Mouse (Mus musculus) cerebral cortex, adult 2 months (tissue): Measurements from ENCODE around the gene Stpg4.

Experiments
- WGBS: fragments of 180-500 bp; shearing (Covaris S2); methylation state at CpG from one replicate; pipeline ENCODE4 v1.1.7; 2018; 5-methylcytosine and 5-hydroxymethylcytosine counted together

Stpg4 gene

GRCm38 (mm10) chr17:87446767-87447611, 19.4 kb upstream of the Stpg4 start, which contains the start of gene Calm2:
Gene Calm2 (minus strand): TSS chr17:87446935.
- under 1% methylated on average over 68 of the region's 69 CpGs for WGBS

DNA sequence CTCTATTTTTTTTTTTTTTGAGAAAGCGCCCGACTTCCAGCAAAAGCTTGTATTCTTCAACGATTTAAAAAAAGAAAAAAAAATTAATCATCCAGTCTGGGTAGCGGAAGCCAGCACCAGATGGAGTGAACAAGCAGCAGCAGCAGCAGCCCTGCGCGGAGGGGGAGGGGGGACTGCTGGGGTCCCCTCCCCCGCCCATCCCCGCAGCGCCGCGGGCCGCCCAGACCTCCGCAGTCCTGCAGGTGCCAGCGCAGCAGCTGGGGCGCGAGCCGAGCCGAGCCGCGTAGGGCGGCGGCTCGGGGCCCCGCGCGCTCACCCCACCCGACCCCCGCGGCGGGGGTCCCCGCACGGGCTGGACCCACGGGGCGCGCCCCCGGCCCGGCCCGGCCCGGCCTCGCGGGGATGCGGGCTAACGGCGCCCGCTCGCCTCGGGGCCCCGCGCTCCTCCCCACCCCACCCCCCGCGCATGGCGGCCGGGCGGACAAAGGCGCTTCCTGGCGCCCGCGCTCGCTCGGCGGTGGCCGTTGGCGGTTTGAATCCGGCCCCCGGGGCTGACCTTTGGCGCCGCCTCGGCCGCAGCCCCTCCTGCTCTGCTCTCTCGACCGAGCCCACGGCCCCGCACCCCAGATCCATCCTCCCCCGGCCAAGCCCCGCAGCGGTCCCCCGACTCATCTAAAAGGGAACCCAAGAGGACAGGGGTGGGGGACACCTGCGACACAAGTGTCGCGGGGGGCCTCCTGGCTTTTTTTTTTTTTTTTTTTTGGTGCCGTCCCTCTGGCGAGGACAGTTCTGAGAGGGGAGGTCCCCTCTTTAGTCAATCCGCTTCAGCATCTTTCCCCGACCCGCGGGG, 18.6 kb upstream of the Stpg4 start:
- WGBS, result 1% methylated on average over 83 of the region's 86 CpGs

DNA sequence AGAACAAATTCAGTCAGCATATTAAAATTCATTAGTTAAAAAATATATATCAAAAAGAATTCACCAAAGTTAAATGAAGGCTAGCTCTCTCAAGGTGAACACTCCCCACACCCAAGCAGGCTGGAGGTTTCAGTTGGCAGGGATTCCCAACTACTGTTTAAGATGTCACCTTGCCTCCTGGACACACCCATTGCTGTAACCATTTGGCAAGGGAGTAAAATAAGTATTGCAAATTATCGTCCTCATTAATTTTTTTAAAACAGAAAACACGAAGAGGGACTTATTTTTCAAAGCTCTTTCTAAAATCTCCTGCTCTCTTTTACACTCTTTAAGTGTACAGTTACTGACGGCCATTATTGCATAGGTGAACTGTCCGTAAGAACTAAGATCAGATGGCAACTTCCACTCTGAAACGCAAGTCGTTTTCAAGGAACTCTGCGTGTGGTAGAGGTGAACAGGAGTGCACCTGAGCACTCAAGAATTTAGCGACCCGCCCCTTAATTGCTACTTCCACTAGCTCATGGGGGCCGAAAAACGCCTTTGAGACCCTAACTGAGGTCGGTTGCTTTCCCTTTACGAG, 17.9 kb upstream of the Stpg4 start:
- 1% methylated on average over 13 of the region's 13 CpGs for WGBS

- 11% methylated on average over 4 of the region's 4 CpGs for WGBS
These were observed 17.2 kb upstream of the Stpg4 start for GRCm38 (mm10) chr17:87444763-87445162.

- 11% methylated on average over 2 of the region's 2 CpGs for WGBS
These were observed 14.0 kb upstream of the Stpg4 start for GRCm38 (mm10) chr17:87441537-87441936.

DNA sequence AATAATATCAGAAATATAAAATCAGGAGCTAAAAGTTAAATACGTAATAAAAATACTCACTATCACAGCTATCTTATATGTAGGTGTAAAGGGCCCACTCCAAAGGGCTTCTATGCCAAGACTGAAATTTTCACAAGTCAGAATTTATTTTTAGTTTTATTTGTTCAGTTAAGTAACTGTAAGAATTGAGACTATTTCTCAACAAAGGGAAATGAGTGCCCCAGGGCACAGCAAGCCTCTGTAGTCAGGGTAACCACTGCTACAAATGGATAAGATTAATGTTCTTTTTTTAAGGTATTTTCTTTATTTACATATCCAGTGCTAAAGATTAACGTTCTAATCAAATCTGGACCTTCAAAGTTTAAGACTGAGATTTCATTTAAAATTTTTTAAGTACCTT, 11.9 kb upstream of the Stpg4 start:
- 49% methylated on average over 2 of the region's 2 CpGs for WGBS

GRCm38 (mm10) chr17:87433929-87434328, 6.4 kb upstream of the Stpg4 start:
- 60% methylated on average over 3 of the region's 3 CpGs for WGBS

DNA sequence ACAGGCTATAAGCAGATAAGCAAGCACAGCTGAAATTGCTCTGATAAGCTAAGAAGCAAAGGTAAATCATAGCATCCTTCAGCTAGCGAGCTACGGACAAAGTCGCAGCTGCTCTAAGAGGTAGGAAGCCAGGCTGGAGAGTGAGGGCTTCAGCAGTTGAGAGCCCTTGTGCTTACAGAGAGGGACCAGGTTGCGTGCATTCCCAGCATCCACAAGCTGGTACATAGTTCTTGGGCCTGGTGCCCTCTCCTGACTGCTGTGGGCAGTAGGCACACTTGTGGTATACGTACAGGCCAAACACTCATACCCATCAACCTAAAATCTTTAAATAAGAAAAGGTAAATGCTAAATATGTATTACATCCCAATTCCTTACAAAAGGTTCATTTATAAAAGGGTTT, 5.2 kb upstream of the Stpg4 start:
- 78% methylated on average over 5 of the region's 5 CpGs for WGBS

DNA sequence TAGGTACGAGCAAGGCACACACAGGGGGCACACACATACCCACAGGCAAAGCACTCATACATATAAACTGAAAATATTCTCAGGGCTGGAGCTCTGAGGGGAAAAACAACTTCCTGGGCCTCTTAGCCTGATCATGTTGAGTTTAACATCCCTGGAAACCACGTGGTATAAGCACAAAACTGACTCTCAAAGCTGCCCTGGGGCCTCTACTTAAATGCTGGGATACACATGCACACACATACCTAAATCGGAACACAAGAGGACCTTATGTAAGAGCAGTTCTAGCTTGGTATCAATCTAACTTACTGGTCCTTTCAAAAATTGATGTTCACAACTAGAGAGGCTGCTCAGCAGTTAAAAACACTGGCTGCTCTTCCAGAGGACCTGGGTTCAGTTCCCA, 1.9 kb upstream of the Stpg4 start:
- 58% methylated on average over 3 of the region's 3 CpGs for WGBS

GRCm38 (mm10) chr17:87418082-87418481, 9.5 kb downstream of the Stpg4 start:
- WGBS, result 96% methylated on average over 7 of the region's 7 CpGs

DNA sequence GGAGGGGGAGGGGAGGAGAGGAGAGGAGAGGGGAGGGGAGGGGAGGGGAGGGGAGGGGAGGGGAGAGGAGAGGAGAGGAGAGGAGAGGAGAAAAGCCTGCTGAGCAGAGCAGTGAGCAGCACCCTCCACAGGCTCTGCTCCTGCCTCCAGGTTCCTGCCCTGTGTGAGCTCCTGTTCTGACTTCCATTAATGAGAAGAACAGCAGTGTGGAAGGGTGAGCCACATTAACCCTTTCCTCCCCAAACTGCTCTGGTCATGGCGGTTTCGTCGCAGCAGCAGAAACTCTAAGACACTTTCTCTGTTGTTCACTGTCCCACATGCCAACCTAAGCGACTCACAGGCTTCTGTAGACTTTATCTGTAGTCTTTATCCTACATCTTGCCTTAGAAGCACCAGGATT, 20.9 kb downstream of the Stpg4 start:
- 89% methylated on average over 4 of the region's 4 CpGs for WGBS

DNA sequence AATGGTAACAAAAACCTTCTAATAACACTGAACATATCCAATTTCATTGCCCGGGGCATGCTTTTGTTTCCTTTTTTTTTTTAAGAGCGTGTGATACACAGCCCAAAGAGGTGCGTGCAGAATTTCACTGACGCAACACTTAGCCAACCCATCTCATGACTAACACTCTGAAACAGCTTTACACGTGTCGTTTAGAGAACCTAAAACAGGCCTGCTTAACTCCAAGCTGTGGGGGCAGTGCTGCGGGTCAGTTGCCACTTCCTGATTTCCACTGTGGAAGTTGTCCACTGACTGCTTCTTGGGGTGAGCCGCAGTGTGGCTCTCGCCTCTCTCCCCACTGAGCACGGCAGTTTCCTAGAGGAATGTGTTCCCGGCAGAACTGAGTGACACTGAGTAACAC, 22.0 kb downstream of the Stpg4 start:
- 62% methylated on average over 11 of the region's 11 CpGs for WGBS

DNA sequence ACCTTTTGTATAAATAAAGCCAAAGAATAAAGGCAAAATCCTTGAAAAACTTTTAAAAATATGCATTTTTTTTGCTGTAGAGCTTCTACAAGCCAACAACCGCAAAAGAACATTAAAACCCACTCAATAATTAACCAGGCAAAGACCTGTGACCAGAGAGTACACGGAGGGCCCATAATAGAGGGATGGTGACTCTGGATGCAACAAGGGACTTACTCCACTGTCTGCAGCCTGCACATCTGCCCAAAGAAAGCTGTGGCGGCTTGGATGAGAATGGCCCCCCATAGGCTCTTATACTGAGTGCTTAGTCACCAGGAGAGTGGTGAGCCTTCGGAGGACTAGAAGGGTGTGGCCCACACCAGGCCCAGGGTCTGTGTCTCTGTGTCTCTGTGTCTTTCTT, 24.1 kb downstream of the Stpg4 start:
- 92% methylated on average over 4 of the region's 4 CpGs for WGBS

DNA sequence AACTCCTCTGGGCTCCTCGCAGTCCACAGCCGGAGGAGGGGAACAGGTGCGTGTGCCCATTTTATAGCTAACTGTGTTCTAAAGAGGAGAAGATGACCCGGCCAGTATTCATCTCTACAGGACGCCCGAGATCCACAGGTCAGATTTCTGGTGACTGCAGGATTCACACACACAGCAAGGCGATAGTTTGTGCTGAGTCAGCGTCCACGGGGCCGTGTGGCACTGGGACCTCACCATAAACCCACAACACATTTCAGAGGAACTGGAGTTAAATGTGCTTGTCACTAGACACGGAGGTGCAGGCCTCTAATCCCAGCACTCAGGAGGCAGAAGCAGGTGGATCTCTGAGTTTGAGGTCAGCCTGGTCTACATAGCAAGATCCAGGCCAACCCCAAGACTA, 25.1 kb downstream of the Stpg4 start:
- WGBS, result 90% methylated on average over 11 of the region's 11 CpGs

GRCm38 (mm10) chr17:87397088-87397487, 30.5 kb downstream of the Stpg4 start:
- WGBS, result 72% methylated on average over 11 of the region's 11 CpGs

- 26% methylated on average over 7 of the region's 7 CpGs for WGBS
These were observed 36.3 kb downstream of the Stpg4 start for GRCm38 (mm10) chr17:87391242-87391641.

GRCm38 (mm10) chr17:87387068-87387467, 40.5 kb downstream of the Stpg4 start:
- 35% methylated on average over 5 of the region's 5 CpGs for WGBS

DNA sequence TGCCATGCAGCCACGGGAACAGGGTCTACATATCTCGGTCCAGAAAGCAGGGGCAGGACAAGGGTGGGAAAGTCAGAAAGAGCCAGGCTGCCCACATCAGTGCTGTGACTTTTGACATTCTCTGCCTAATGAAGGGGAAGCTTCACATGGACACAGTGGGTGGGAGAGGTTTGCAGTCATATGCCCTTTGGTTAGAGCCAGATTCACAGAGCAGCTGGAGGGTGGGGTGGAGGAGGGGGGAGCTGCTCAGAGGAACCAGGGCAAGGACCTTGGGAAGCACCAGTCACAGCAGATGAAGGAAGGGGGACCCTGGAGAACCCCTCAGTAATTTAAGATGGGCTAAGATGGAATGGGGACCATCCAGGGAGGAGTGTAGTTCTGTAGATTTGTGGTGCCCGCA, 41.7 kb downstream of the Stpg4 start:
- 91% methylated on average over 3 of the region's 3 CpGs for WGBS

- WGBS, result 95% methylated on average over 9 of the region's 9 CpGs
These were observed 46.9 kb downstream of the Stpg4 start for GRCm38 (mm10) chr17:87380681-87381080.

- WGBS, result 43% methylated on average over 10 of the region's 10 CpGs
These were observed 47.7 kb downstream of the Stpg4 start for GRCm38 (mm10) chr17:87379821-87380220.

GRCm38 (mm10) chr17:87379160-87379624, 48.3 kb downstream of the Stpg4 start:
- 58% methylated on average over 11 of the region's 11 CpGs for WGBS
